Mouse (Mus musculus) megakaryocyte, embryonic 14.5 days (primary cell): ENCODE measurements around the gene Wdr34.

Experiments used
- FLI1 ChIP-seq: IDR thresholded peaks from 2 replicates; pipeline ENCODE4 v1.6.1; 2012; ENCODE audit warnings: low read length, inconsistent platforms, mixed read lengths
- GATA1 ChIP-seq: IDR thresholded peaks from 3 replicates; pipeline ENCODE4 v1.6.1; 2012; ENCODE audit warnings: mixed read lengths, low read length, inconsistent platforms, borderline replicate concordance

DNA sequence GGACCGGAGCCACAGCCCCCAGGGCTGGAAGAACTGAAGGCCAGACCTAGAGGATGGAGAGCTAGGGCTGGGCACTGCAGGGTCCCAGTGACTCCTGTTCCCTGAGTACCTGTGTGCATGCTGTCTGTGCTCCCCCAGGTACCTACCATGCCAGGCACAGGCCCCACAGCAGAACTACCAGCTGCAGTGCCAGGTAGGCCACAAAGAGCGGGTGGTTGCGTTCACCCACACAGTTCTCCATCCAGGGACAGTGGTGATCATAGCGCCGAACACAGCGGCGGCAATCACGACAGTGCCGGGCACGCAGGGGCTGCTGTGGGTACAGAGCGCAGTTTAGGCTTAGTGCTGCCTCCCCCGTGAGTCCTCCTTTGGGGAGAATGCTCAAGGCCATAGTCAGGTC, 42.8 kb upstream of the Wdr34 start:
- TF ChIP-seq GATA1 (no peak), FLI1 (no peak)
